Mouse (Mus musculus): Measurements from ENCODE around the gene Gm8914. TPM values are rescaled to one million over a fixed set of nuclear protein-coding genes. Genes with fewer than 3 reads are reported as not detected.
"Not testable (repeated sequence)": the region's sequence is repeated elsewhere in the genome, so short reads cannot be mapped to it uniquely, and the experiment has no call there.

Gm8914 gene
- polyA plus RNA-seq (2012; rRNA removed) (not detected in 2 replicates), polyA plus RNA-seq (2014; fragmentation: Nextera tagmentation; extraction: Ambion mirVana) (not detected in 2 replicates)

DNA sequence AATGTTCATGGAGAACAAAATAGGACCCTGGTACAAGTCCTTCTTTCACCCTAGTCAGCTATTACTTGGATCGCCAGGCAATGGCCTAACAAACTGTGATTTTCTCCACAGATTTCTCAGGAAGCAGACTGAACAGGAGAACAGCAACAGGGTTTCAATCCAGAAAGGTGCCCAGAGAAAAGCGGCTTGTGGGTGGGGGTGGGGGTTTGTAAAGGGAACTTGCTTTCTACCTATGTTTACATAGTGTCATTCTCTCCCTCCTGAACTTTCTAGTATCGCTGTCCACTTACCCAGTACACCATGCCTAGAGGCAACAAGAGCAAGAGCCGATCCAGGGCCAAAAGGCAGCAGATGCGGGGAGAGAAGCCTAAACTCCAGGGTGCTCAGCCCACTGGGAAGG, at the start of gene Gm8914:
TSS of gene Gm8914 (plus strand) at position 301 of the 400 bp plus-strand sequence.
- H3K27me3 ChIP-seq (ENCODE audit: control insufficient read depth, insufficient read depth, low read length); H3K9ac ChIP-seq (replicated peaks); H3K27ac ChIP-seq; H3K4me3 ChIP-seq (ENCODE audit: insufficient read depth in 1 of 2, low read depth in 2 of 2, low read length in 2 of 2); H3K36me3 ChIP-seq (replicated peaks; ENCODE audit: control insufficient read depth, insufficient read depth, low read depth); DNase-seq (ENCODE audit: low read depth in 3 of 3, low spot score in 3 of 3); H3K4me1 ChIP-seq (replicated peaks; ENCODE audit: control insufficient read depth in 2 of 2, insufficient read depth in 2 of 2, low read length in 1 of 2); ATAC-seq (ENCODE audit: insufficient read depth); H3K9me3 ChIP-seq (ENCODE audit: control insufficient read depth, low read length); H3K4me2 ChIP-seq (ENCODE audit: low read depth): not testable (repeated sequence)
- WGBS (ENCODE audit: insufficient replicate concordance), result no CpG with 5 or more reads among the region's 5 CpGs

Other genes starting within 250 kb of the Gm8914 start
- gene Mageb2, start 148.4 kb upstream of the Gm8914 start, polyA plus RNA-seq (2012; rRNA removed), result not detected in 2 replicates
- not detected in 2 replicates for gene Mageb2, start 148.4 kb upstream of the Gm8914 start, polyA plus RNA-seq (2014; fragmentation: Nextera tagmentation; extraction: Ambion mirVana)
- not detected in 2 replicates for gene Gm5072, start 87.6 kb upstream of the Gm8914 start, polyA plus RNA-seq (2012; rRNA removed)
- not detected in 2 replicates for gene Gm5072, start 87.6 kb upstream of the Gm8914 start, polyA plus RNA-seq (2014; fragmentation: Nextera tagmentation; extraction: Ambion mirVana)
- gene 1700084M14Rik, start 95.8 kb downstream of the Gm8914 start, polyA plus RNA-seq (2012; rRNA removed), result not detected in 2 replicates
- gene 1700084M14Rik, start 95.8 kb downstream of the Gm8914 start, polyA plus RNA-seq (2014; fragmentation: Nextera tagmentation; extraction: Ambion mirVana), result not detected in 2 replicates
- gene Gm14781, start 152.1 kb downstream of the Gm8914 start, polyA plus RNA-seq (2012; rRNA removed), result not detected in 2 replicates
- gene Gm14781, start 152.1 kb downstream of the Gm8914 start, polyA plus RNA-seq (2014; fragmentation: Nextera tagmentation; extraction: Ambion mirVana), result not detected in 2 replicates